Mouse (Mus musculus) megakaryocyte progenitor cell, adult 5-6 weeks (primary cell): Measurements from ENCODE around the gene Insr. TPM values are rescaled to one million over a fixed set of nuclear protein-coding genes. Genes with fewer than 3 reads are reported as not detected.
"Not testable (repeated sequence)": the region's sequence is repeated elsewhere in the genome, so short reads cannot be mapped to it uniquely, and the experiment has no call there.

ENCODE experiments used
- ATAC-seq: replicated peaks from 2 replicates; pipeline ENCODE4 v1.8.0; 2016; ENCODE audit warnings: mild to moderate bottlenecking, moderate TSS enrichment, inconsistent platforms; ENCODE audit not compliant: poor library complexity
- total RNA-seq, 2 experiments: library from RNA; stranded (forward) in 1 of 2; stranded (reverse) in 1 of 2; fragments of 157-497, 149-512 nt in 1 of 2; fragments of 200-1000 nt in 1 of 2; gene quantifications; 2 replicates each; pipeline versions ENCODE4 v1.2.3 to v1.2.4; 2015 to 2017

The Insr gene
- total RNA-seq (2015) (15.9 and 21.0 TPM in 2 replicates), total RNA-seq (2017) (9.7 and 10.3 TPM in 2 replicates)

DNA sequence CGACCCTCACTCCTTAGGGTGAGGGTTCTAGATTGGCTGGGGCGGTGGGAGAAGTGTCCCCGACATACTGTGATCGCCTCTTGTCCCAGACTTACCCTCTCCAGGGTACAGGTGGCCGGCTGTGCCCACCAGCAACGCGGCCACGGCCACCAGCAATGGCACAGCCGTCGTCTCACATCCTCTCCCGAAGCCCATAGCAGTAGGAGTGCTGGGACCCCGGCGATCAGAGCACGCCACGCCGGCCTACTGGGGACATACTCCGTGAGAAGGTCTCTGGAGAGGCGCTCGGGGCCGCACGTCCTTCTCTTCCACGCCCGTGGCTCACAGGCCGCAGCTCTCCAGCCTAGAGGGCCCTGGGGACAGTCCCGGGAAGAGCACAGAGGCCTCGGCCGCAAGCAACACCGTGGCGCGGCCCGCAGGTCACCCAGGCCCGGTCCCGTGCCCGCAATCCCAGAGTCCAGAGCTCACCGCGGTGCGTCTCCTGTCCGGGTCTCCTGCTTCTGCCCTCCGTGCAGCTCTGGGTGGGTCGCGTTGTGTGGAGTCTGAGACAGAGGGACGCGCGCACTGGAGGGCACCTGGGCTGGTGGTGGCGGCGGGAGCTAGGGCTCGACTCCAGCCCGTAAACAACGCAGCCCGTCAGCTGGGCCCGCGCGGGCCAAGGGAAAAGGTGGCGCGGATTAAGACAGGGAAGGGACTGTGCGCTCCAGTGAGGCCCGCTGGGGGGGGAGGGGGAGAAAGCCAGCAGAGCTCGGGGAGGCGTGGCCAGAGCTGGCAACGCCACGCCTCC lies at the start of gene Insr:
Gene Insr (minus strand): TSS at position 684 of the 787 bp plus-strand sequence.
- ATAC-seq: peak; percentile 88

DNA sequence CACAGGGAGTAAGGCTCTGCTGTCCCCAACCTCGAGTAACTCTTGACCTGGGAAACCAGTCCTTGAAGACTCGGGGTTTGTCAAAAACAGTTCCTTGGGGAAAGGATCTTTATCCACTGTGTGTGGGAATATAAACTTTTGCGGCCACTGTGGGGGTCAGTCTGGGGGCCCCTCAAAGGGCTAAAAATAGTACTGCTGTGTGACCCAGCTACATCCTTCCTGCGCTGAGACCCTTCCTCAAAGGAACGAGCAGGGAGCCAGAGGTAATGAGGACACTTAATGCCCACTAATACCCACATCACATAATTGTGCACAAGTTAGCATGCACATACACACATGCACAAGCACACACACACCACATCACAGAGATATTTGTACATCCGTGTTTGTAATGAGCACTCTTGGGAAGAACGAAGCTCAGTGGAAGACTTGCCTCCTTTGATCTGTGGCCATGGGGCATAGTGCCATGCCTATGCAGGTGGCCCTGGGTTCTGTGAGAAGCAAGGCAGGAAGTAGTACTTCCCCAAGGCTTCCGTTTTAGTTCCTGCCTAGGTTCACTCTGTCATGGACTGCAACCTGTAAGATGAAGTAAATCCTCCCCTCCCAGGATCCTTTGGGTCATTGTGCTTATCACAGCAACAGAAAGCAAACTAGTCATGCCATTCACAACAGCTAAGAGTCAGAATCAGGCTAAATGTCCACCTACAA lies 48.3 kb upstream of the Insr start:
- ATAC-seq: peak; percentile 59

DNA sequence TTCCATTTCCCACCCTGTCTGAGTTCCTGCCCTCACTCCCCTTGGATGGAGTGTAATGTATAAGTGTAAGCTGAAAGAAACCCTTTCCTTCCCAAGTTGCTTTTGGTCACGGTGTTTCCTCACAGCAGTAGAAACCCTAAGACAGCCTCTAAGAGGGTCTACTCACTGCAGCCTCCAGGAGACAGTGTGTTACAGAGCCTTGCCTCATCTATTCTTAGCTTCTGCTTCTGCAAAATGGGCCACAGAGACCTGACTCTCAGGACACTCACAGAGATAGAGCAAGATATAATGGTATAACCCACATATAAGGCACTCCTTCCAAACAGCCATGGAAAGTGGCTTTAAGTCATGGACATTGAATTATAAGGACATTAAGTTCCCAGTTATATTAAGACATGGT lies 47.6 kb upstream of the Insr start:
- peak; percentile 59 for ATAC-seq

DNA sequence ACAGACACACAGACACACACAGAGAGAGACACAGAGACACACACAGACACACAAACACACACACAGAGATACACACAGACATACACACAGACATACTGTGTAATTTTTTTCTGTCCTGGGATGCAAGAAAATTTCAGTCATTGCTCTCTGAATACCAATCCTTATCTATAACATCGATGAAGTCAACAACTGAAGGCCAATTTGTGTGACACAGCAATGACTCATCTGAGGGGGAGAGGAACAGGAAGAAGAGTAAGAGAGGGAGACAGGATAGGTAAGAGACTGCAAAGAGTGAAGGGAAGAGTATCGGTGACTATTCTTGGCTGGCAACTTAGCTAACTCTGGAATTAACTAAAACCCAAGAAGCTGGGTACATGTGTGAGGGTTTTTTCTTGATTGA lies 44.8 kb upstream of the Insr start:
- no peak for ATAC-seq

DNA sequence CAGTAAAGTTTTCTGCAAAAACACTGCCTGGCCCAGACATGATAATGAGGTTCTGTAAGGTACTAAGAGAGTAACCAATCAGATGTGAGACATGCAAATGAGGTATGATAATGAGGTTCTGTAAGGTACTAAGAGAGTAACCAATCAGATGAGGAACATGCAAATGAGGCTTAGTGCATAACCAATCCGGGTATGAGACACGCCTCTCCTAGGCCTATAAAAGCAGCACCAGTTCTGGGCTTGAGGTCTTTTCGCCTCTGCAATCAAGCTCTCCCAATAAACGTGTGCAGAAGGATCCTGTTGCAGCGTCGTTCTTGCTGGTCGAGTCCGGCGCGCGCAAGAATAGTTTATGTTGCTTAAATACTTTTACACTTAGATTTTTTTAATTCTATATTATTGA lies 39.9 kb upstream of the Insr start:
- not testable (repeated sequence) for ATAC-seq

DNA sequence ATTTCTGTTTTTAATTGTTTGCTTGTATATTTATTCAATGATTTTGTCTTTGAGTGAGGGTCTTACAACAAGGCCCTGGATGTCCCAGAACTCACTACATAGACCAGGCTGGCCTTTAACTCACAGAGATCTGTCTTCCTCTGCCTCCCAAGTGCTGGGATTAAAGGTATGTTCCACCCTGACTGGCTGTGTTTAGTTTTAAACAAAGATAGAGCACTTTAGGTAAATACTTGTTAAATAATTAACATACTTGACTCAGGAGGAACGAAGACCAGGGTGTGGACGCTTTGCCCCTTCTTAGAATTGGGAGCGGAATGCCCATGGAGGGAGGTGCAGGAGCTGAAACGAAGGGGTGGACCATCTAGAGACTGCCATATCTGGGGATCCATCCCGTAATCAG lies 37.2 kb upstream of the Insr start:
- no peak for ATAC-seq

DNA sequence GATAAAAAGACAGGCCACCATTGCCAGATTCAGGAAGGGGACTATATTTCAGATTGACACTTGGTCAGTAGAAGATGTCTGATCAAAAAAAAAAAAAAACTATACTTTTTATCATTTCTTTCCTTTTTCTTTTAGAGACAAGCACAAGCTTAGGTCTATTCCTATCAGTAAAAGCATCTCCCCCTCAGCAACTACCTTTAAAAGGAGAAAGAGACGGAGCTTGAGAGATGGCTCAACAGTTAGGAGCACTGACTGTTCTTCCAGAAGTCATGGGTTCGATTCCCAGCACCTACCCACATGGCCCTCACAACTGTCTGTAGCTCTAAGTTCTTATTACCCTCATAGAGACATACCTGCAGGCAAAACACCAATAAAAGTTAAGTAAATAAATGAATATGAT lies 34.9 kb upstream of the Insr start:
- no peak for ATAC-seq

DNA sequence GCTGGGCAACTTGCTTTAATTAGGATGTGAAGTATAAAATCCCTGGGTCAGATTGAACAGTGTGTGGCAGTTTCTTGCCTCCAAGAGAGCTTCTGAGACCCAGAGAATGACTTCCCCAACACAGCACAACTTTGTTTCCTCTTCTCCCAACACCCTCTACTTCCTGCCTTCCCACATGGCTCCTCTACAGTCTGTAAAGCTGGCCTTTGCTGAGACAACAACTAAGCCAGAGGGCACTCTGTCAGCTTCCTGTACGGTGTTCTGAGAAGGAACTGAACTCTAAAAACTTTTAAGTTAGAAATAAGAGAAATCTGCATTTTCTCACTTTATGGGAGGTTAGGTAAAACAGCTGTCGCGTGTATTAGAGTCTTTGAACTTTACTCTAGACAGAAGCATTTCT lies 34.4 kb upstream of the Insr start:
- peak; percentile 86 for ATAC-seq

DNA sequence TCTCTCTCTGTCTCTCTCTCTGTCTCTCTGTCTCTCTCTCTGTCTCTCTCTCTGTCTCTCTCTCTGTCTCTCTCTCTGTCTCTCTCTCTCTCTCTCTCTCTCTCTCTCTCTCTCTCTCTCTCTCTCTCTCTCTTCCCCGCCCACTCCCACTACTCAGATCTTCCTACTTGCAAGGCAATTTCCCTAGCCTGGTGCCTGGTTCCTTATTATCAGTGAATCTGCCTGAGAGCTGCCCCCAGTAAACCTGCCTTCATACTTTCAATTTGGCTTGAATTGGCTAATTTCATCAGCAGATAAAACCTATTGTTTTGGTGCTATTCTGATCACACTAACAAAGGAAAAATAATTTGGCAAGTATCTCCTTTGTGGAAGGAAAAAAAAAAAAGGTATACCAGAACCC lies 34.0 kb upstream of the Insr start:
- ATAC-seq: peak; percentile 56

DNA sequence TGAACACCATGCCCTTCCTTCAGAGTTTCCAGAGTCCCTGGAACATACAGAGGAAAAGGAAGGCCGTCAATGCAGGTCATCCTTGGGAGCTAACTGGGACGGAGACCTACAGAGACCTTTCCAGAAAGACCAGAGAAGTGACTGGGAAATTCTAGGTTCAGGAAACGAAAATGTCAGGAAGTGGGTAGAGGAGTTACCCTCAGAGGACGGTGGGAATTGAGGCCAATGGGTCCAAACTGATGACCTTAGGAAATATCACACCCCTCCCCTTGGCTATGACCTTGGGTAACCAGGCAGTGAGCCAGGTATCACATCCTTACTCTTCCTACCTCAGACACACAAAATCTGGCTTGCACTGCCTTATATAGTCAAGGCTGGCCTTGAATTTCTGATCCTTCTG lies 32.1 kb upstream of the Insr start:
- no peak for ATAC-seq

DNA sequence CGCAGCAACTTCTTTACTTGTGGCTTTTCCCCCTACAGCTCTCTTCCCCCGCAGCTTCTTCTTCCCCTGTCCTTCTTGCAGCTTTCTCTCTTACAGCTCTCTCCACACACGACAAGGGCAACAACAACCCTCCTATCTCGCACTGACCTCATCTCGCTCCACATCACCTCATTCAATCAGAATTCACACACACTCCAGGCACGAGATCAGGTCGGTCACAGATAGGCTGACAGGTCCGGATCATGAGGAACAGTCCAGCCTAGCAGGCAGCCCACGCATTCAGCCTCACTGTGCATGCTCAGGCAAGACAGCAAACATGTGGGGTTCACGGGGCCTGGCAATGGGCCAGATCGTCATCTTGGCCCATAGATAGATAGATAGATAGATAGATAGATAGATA lies 30.2 kb upstream of the Insr start:
- ATAC-seq: no peak

DNA sequence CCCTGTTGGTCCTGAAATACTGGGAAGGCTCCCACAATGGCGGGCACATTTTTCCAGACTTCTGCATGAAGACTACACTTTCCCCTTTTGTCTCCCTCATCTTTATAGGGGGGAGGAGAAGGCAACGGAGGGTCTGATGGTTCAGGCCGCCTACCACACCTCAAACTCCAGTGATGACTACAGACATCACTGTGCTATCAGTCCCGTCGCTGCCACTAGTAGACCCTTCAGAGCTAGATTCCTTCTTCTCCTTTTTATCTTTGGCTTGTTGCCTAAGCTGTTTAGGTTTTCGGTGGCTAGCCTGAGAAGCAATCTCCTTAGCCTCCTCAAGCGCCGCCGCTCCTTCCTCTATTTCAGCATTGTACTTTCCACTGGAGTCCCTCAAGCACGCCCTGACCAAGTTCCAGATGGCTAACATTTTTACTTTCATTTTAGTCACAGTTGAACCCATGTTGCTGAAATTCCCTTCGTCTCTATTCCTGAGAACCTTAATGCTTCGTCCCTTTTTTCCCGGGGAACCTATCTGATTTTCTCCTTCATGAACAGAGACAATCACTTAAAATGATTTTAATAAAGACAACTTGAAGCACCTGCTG lies 28.9 kb upstream of the Insr start:
- ATAC-seq: peak; percentile 76

DNA sequence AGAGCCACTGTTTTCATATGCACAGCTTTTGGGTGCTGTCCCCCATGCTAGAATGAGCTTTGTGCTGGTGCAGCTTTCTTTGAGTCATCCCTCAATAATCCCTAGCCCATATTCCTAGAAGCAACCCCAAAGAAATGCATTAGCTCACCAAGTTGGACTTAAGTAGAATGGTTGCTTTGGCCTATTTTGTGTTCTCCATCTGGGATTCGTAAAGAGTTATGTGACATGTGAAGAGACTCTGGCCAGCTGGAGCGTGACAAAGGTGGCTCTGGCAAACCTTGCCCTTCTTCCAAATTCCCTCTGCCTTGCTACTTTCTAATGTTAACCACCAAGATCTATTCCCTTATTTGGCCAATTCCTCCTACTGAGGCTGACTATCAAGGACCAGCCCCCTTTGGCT lies 22.7 kb upstream of the Insr start:
- ATAC-seq: no peak

DNA sequence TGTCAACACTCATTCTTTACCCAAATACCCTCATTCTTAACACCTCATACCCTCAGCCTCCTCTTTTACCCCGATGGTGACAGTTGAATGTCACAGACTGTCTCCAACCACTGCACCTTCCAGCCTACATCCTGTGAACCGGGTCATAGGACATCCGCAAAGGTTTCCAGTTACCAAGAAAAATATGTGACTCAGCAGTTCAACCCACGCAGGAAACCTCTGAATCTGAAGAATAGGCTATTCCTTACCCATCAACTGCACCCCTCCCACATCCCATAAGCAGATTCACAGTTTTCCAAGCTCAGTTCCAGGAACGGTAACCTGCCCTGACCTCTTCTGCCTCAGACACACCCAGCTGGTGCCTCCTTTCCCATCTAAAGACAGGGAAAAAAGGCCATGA lies 19.9 kb upstream of the Insr start:
- no peak for ATAC-seq

DNA sequence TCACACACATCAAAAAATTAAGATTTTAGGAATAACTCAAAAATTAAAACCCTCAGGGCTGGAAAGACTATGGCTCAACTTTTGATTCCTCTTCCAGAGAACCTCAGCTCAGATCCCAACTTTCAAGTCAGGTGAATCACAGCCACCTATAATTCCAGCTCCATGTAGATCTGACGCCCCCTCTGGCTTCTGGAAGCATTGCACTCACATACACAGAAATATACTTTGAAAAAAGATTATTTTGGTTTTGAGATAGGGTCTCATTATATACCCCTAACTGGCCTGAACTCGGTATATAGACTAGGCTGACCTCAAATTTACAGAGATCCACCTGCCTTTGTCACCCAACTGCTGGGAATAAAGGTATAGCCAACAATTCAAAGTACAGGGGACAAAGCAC lies 6.4 kb upstream of the Insr start:
- ATAC-seq: no peak

DNA sequence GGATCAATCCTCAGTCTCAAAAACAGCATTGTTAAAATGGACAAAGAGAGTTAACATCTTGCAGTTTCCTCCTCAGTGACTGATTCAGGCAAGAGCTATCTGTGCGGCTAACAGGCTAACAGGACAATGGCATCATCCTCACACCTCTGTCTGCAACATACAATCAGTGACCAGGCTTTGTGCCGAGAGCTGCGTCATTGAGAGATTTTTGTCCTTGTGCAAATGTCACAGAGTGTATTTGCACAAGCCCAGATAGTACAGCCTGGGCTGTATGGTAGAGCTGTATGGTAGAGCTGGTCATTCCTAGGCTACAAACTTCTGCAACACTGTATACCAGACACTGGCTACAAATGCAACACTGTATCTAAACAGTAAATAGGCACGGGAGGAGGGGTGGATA lies 5.2 kb upstream of the Insr start:
- ATAC-seq: no peak

DNA sequence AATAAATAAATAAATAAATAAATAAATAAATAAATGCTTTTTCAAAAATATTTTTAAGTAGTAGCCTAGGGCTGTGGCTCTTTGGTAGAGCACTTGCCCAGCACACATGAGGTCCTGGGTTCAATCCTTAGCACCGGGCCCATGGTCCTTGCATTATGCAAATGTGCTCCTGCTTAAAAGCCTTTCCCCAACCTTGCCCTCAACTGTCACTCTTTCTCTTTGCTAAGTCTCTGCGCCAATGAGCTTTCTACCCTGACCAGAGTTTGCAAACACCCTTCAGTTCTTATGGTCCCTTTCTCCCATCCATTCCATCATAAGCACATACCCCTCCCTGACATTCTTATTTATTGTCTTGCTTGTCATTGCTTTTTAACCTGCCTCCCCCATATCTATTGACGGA lies 1.9 kb upstream of the Insr start:
- no peak for ATAC-seq

DNA sequence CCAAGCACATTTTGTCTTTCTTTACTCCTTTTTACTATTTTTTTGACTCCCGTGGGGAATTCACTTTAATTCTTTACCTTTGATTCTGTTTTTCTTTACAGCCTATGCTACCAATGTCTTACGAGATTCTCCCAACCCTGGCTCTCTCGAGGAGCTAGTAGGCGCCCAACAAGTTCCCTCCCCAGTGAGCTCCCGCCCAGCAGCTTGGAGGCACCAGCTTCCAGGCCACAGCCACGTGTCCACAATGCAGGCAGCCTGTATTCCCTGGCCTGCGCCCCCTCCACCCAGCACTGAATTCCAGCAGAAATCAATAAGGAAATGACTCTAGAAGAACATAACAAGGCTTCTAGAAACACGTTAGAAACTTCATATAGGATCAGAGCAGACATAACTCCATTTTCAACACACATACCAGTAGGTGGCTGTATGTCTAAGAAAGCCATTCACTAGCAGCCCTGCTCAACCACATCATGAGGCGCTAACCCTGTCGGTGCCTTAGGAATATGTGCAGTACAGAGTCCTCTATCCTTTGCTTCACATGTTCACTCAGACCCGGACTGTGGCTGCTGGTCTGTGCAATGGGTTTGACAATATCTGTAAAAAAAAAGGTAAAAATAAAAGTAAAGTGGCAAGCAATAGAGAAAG lies 971 bp upstream of the Insr start:
- peak; percentile 36 for ATAC-seq

DNA sequence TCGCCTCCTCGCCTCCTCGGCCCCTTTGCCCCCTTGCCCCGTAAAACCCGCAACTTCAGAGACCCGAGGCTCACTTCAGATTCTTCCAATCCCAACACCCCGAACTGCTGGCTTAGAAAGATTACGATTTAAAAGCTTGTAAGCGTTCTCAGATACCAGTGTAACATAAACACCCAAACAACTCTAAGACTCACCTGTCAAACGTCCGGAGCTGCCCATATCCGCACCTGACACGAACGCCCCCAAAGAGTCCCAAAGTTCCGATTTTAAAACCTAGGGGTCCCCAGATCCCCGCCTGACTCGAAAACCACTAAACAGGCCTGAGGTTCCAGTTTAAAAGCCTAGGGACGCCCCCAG lies 282 bp upstream of the Insr start:
- ATAC-seq: no peak

DNA sequence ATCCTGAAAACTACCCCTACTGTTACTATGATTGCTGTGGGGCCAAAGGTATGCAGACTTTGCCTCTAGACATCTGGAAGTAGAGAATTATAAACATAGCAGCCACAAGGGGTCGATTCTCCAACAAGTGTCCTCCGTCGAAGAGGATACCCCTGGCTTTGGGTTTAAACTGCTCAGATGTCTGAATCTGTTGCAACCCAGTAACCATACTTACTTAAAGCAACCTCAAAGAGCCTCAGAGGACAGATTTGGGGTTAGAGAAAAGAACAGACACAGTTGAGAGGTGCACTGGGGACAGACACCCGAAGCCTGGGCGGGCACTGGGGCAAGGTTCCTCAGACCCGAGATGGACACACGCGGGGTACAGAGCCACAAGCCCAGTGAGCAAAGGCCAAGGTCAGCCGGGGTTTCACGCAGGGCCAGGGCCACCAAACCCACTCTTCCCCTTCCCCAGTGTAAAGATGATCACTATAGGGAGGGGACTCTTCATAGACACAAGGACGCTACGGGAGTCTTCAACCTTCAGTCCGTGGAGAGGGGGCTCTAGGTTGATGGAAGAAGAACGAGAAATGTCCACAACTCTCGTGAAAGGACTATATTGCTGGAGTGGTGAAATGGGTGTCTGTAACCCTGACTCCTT lies 1.1 kb downstream of the Insr start:
- ATAC-seq: 0 out of 2 replicates have a peak, but pooled peaks have one; percentile 14

DNA sequence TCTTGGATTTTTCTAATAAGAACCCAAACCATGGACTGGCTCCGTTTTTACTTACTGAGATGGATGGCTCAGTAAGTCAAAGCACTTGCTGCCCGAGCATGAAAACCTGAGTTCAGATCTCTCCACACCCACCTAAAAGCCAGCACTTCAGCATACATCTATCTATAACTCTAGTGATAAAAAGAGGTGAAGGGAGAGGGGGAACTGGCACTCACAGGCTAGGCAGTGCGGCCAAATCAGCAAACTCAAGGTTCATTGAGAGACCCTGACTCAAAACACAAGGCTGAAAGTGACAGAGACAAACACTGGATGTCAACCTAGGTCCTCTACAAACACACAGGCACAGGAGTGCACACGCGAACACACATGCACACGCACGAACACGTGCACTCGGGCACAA lies 2.2 kb downstream of the Insr start:
- ATAC-seq: no peak
